Mouse (Mus musculus): Measurements from ENCODE around the gene Rnf113a1.

GRCm38 (mm10) chrX:37157839-37158238 is 33.2 kb upstream of the Rnf113a1 start:
- no peak for TF ChIP-seq CHD2 (IDR thresholded peaks at IDR 0.05; ENCODE audit: low read depth, low read length)
- no peak for TF ChIP-seq MAFK (IDR thresholded peaks at IDR 0.05; ENCODE audit: insufficient read depth, low read depth, low read length)

Measured in ES-E14 (cell line).